Mouse (Mus musculus): ENCODE data around the gene Pacsin1. TPM values are rescaled to one million over a fixed set of nuclear protein-coding genes. Genes with fewer than 3 reads are reported as not detected.

Pacsin1 gene
- polyA plus RNA-seq, 1 experiment from 2014 or later, result 0.05 TPM

- in situ Hi-C loops (cut with MboI; ENCODE audit: low pct_unique_long_range_greater_than_20kb), result no loop called here
- ATAC-seq, result no peak
- no peak for TF ChIP-seq CTCF (IDR thresholded peaks at IDR 0.05)
- ChIA-PET POLR2A (no interaction called here), CTCF (interaction anchor here (1.2 kb wide), 1 partner anchor 9 kb away, joined by 3 read pairs; no protein-coding TSS in a partner anchor)
- no peak for DNase-seq (ENCODE audit: low read depth, low spot score)
- H3K27me3 ChIP-seq, result peaks cover 1% of the 10 kb centered on the region
These were observed 23.9 kb downstream of the Pacsin1 start for GRCm38 (mm10) chr17:27678924-27679813.

- H3K27me3 ChIP-seq, result peaks cover 19% of the 10 kb centered on the region
- TF ChIP-seq CTCF (IDR thresholded peaks at IDR 0.05), result no peak
- ATAC-seq, result no peak
- ChIA-PET POLR2A (interaction anchor here (0.5 kb wide), 1 partner anchor 259 kb away, joined by 3 read pairs; no protein-coding TSS in a partner anchor), CTCF (no interaction called here)
- in situ Hi-C loops (cut with MboI; ENCODE audit: low pct_unique_long_range_greater_than_20kb), result no loop called here
- no peak for DNase-seq (ENCODE audit: low read depth, low spot score)
These were observed 29.7 kb downstream of the Pacsin1 start for GRCm38 (mm10) chr17:27684886-27685549.

GRCm38 (mm10) chr17:27685550-27685913 is 30.2 kb downstream of the Pacsin1 start:
- no peak for DNase-seq (ENCODE audit: low read depth, low spot score)
- ATAC-seq, result no peak
- TF ChIP-seq CTCF (IDR thresholded peaks at IDR 0.05), result no peak
- ChIA-PET POLR2A (no interaction called here), CTCF (no interaction called here)
- in situ Hi-C loops (cut with MboI; ENCODE audit: low pct_unique_long_range_greater_than_20kb), result no loop called here
- H3K27me3 ChIP-seq, result peaks cover 19% of the 10 kb centered on the region

GRCm38 (mm10) chr17:27686395-27686794 is 31.1 kb downstream of the Pacsin1 start:
- ChIA-PET CTCF (no interaction called here), POLR2A (no interaction called here)
- DNase-seq (ENCODE audit: low read depth, low spot score) (no peak), ATAC-seq (no peak)
- peaks cover 19% of the 10 kb centered on the region for H3K27me3 ChIP-seq
- no peak for TF ChIP-seq CTCF (IDR thresholded peaks at IDR 0.05)
- in situ Hi-C loops (cut with MboI; ENCODE audit: low pct_unique_long_range_greater_than_20kb), result no loop called here

GRCm38 (mm10) chr17:27690993-27691693 is 35.8 kb downstream of the Pacsin1 start:
- ATAC-seq (no peak), DNase-seq (ENCODE audit: low read depth, low spot score) (no peak)
- no peak for TF ChIP-seq CTCF (IDR thresholded peaks at IDR 0.05)
- peaks cover 8% of the 10 kb centered on the region for H3K27me3 ChIP-seq
- ChIA-PET CTCF (interaction anchor here (4.0 kb wide), 1 partner anchor 11 kb away, joined by 16 read pairs; no protein-coding TSS in a partner anchor), POLR2A (no interaction called here)
- in situ Hi-C loops (cut with MboI; ENCODE audit: low pct_unique_long_range_greater_than_20kb), result no loop called here

GRCm38 (mm10) chr17:27699641-27700244 is 44.4 kb downstream of the Pacsin1 start:
- peaks cover 5% of the 10 kb centered on the region for H3K27me3 ChIP-seq
- POLR2A ChIA-PET, result no interaction called here
- CTCF ChIA-PET, result no interaction called here
- ATAC-seq (no peak), DNase-seq (ENCODE audit: low read depth, low spot score) (no peak)
- in situ Hi-C loops (cut with MboI; ENCODE audit: low pct_unique_long_range_greater_than_20kb), result no loop called here
- TF ChIP-seq CTCF (IDR thresholded peaks at IDR 0.05), result no peak

GRCm38 (mm10) chr17:27700812-27701211 is 45.5 kb downstream of the Pacsin1 start:
- CTCF ChIA-PET, result interaction anchor here (1.0 to 2.1 kb wide), 2 partner anchors 11 to 51 kb away, joined by 3 to 16 read pairs; no protein-coding TSS in a partner anchor
- no peak for TF ChIP-seq CTCF (IDR thresholded peaks at IDR 0.05)
- in situ Hi-C loops (cut with MboI; ENCODE audit: low pct_unique_long_range_greater_than_20kb), result no loop called here
- DNase-seq (ENCODE audit: low read depth, low spot score) (no peak), ATAC-seq (no peak)
- H3K27me3 ChIP-seq, result peaks cover 5% of the 10 kb centered on the region
- POLR2A ChIA-PET, result no interaction called here

- ChIA-PET CTCF (interaction anchor here (0.7 to 2.1 kb wide), 10 partner anchors 8 to 65 kb away, joined by 3 to 16 read pairs (median 4); partner anchors contain the start of gene Rps10), POLR2A (interaction anchor here (0.7 kb wide), 1 partner anchor 105 kb away, joined by 3 read pairs; no protein-coding TSS in a partner anchor)
- no peak for DNase-seq (ENCODE audit: low read depth, low spot score)
- H3K27me3 ChIP-seq, result peaks cover 5% of the 10 kb centered on the region
- ATAC-seq, result no peak
- in situ Hi-C loops (cut with MboI; ENCODE audit: low pct_unique_long_range_greater_than_20kb), result no loop called here
- no peak for TF ChIP-seq CTCF (IDR thresholded peaks at IDR 0.05)
These were observed 46.5 kb downstream of the Pacsin1 start for GRCm38 (mm10) chr17:27701856-27702255.

- DNase-seq (ENCODE audit: low read depth, low spot score) (no peak), ATAC-seq (peak; percentile 20)
- ChIA-PET CTCF (interaction anchor here (0.7 to 2.1 kb wide), 13 partner anchors 9 to 149 kb away, joined by 3 to 16 read pairs (median 3); partner anchors contain the start of gene Rps10), POLR2A (interaction anchor here (0.7 kb wide), 1 partner anchor 105 kb away, joined by 3 read pairs; no protein-coding TSS in a partner anchor)
- peaks cover 7% of the 10 kb centered on the region for H3K27me3 ChIP-seq
- TF ChIP-seq CTCF (IDR thresholded peaks at IDR 0.05), result peak; percentile 96
- in situ Hi-C loops (cut with MboI; ENCODE audit: low pct_unique_long_range_greater_than_20kb), result no loop called here
These were observed 47.2 kb downstream of the Pacsin1 start for GRCm38 (mm10) chr17:27702518-27702917.

Measured in Patski (cell line).